Mouse (Mus musculus): Measurements from ENCODE around the gene Etv2.

DNA sequence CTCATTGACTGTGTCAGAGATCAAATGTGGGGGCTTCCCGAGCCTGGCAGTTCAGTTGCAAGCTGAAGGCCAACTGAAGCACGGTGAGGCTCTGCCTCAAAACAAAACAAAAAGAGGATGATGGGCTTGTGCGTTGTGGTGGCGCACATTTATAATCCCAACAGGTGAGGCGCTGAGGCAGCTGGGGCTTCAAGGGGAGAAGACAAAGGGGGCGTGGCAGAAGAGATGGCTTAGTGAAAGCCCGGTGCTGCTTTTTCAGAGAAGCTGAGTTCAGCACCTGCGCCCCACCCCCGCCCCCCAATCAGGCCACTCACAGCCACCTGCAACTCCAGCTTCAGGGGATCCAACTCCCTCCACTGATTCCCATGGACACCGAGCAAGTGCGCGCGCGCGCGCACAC is 27.2 kb downstream of the Etv2 start:
- no peak for TF ChIP-seq CTCF (conservative IDR thresholded peaks at IDR 0.05; ENCODE audit: low read length)
- no peak for TF ChIP-seq POU5F1 (IDR thresholded peaks at IDR 0.05; ENCODE audit: borderline replicate concordance, low read length)
